Mouse (Mus musculus) yolk sac, embryonic 10.5 days (tissue): ENCODE measurements around the gene Shank2.
A peak's percentile ranks its signal among the peaks of the same experiment; 100 is the strongest.

Source experiments
- DNase-seq: peaks from one replicate; pipeline ENCODE4 v3.0.0-alpha.2; 2017; ENCODE audit warnings: low spot score

The Shank2 gene

DNA sequence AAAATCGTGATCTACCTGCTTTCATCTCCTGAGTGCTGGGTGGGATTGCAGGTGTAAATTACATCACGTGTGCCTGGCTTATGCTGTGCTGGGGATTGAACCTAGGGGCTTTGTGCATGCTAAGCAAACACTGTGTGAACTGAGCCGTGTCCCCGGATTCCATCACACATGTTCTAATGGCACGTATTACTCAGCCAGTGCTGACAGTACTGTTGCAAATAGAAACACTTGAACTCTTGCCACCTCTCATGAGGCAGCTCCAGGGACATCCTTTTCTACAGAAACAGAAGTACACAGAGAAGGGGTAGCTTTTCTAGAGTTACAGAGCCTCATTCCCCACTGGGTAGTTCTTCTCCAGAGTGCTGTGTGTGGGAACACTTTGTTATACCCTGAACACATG is 168.5 kb downstream of the Shank2 start:
- DNase-seq, result no peak

DNA sequence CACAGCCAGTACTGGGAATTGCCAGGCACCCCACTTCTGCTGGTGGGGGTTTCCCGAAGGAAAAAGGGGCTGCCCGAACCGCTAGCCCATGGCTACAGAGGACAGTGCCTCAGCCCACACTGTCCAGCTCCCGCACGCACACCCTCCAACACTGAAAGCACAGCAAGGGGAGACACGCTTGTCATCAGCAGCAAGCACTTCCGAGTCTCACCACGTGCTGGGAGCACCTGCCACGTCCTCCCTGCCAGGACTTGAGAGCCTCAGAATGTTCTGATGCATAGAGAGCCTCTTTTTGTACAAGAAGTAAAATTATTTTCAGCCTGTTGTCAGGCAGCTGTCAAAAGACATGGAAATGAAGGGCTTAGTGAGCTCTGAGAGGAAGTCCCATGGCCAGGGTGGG is 169.0 kb downstream of the Shank2 start:
- no peak for DNase-seq

DNA sequence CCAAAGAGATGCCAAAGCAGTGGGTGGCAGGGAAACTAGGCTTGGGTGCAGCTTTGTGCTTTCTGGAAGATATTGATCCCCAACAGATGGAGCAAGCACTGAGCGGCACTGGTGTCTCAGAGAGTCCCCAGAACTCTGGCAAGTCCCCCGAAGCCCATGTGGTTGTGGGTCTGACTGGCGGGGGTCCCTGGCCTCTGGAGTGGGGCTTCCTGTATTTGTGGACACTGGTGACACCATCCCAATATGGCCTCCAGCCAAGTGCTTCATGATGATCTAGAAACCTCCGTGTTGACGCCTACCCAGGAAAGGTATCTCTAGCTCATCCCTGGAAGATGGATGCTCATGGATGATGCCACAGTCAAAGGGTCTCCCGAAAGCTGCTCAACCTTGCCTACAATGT is 172.1 kb downstream of the Shank2 start:
- no peak for DNase-seq

DNA sequence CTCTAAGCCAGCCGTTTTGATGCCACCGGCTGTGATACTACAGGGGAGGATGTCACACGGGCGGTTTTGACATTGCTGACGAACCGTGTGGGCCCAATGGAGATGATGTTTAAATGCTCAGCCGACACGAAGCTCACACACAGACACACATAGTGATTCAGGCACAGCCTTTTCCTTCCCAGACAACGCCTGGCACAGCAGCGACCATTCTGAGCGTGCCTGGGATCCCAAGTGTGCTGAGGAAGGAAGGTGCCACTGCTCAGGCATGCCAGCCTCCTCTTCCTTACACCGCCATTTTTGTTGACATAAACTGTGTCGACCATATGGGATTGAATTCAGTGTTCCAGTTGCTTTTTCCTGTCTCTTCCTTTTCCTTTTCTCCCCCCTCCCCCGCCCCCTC is 172.6 kb downstream of the Shank2 start:
- no peak for DNase-seq

DNA sequence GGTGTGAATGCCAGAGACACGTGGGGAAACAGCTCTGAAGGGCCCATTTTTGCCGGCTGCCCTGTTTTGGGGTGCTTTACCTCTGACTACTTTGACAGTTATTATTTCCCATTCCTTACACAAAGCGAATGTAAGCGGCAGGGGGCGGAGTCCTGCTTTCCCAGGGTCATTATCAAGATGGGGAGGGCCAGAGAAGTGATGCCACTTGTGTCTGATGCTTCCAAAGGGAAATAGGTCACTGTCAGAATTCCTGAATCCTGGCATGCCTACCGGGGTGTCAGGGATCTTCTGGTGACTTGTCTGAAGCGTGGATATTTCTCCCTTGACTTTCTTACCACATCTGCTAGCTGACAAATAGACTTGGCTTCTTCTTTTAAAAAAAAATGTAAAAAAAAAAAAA is 173.3 kb downstream of the Shank2 start:
- DNase-seq, result no peak

DNA sequence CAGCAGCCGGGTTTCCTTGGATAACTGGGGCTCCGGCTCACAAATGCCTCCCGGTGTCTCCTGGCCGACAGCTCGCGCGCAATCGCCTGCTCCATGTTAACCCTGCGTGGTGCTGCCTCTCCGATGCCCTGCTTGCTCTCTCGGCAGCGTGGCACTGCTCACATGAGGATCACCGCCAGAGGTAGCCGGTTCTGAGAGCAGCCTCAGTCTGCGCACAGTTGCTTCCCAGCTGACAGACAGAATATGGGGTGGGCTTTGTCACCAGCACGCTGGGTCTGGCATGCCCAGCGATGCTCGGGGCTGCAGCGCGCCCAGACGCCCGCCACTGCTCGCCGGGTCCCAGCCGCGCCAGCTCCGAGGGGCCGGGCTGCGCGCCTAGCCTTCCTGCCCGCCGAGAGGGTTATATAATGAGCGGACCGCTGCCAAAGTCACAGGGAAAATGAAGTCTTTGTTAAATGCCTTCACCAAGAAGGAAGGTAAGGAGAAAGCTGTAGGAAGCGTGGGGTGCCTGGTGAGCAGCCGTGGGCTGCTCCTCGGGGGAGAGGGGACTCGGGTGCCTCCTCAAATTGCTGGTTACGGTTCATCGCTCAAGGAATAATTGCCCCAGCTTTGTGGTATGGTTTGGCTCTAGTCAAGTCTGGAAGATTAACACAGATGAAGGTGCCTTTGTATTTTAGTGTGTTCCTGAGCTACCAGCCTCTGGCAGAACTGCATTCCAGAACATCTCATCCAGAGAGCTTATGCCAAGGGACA is 173.9 kb downstream of the Shank2 start:
- no peak for DNase-seq

DNA sequence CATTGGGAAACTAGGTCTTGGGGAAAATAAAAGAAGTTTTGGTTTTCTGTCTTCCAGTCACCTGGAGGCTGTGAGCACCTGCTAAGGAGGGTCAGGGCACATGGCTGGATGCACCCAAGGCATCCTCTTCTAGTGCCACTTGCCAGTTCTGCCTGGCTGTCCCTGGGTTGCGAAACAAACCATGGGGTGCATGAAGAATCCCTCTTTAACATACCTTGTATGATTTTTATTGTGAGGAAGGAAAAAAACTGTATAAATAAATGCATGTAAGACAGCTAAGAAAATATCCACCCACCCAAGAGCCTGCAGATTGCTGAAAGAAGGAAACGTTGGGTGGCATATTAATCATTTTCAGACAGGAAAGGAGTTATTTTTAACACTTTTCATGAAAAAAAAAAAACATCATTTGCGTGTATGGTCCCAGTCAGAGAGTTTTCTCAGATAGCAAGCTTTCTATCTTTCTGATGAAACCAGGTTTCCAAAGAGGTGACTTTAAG is 174.6 kb downstream of the Shank2 start:
- DNase-seq, result no peak

DNA sequence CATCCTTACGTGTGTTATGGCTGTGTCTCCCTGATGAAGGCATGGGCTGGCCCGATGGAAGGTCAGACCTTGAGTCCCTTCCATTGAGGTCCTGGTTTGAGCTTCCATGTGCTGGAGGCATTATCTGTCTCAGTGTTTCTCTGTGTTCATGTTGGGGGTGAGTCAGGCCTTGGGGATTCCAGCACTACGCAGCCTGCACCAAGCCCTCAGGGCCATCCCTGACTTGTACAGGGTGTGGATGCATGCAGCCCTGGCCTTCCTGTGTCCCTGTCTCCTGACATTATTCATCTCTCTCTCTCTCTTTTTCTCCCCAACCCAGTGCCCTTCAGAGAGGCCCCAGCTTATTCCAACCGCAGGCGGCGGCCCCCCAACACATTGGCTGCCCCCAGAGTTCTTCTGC is 177.7 kb downstream of the Shank2 start:
- no peak for DNase-seq

DNA sequence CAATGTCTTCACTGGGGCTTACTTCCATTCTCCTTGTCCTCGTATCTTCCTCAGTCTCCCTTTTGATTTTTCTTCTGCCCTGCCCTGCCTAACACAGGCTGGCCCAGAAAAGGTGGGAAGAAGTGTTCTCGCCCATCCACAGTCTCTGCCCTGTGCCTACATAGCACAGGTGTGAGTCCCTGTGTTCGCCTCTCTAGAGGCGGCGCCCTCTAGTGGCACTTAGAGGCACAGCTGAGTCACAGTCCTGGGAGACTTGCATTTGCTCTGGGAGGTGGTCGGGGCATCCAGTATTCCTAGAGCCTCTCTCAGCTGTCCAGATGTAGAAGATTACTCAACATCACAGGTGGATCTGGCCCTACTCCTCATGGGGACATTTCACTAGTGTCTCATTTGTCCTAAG is 179.2 kb downstream of the Shank2 start:
- DNase-seq, result peak; percentile 12

DNA sequence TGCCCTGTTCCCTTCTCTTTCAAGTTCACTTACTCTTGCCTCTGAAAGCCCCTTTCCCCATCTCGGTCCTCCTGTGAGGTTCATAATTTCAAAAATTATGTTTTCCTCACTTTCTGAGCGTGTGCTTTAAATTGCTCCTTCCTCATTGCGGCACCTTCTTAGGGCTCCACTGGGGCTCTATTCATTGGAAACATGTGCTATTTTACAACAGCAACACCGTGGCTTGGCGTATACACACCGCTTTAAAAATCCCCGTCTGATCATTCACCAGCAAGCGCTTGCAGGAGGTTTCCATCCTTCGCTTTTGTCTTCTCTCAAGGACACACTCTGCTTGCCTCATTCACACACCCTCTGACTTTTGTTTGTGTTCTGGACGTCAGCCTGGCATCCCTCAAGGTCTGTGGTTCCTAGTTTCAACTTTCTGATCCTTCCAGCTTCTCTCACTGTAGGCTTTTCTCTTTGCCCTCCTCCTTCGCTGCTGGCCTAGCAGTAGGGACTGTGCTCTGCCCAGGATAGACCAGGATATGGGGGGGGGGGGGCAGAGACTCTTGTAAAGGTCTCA is 186.2 kb downstream of the Shank2 start:
- no peak for DNase-seq

DNA sequence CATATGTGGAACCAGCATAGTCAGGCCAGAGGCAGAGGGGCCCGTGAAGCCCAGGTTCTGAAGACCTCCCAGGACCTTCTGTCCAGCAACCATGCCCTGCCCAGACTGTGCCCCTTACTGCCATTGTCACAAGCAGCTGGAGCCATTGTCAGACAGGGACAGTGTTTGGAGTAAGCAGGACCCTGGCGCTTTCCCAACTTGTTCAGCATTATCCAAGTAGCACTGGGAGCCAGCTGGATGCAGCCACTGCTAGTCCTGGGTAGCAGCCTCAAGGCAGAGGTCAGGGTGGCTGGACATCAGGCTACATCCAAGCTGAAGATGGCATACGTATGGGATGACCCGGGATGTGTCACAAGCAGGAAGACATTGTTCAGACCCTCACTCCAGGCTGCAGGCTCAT is 187.7 kb downstream of the Shank2 start:
- no peak for DNase-seq

DNA sequence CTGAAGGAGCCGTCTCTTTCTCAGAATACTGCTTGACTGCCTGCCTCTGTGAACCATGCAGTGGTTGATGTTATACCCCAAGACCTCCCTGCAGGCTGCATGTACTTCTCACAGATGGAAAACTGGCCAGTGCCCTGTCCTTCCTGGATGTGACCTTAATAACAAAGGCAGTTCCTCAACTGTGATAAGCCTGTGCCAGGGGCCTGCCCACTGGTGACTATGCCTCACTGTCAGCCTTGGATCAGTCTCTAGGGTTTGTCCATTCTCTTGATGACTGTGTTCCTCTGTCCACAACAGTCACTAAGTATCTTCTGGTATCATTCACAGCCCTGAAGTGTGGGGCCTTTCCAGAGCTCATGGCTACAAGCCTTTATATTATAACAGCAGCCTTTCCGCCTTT is 196.8 kb downstream of the Shank2 start:
- DNase-seq, result no peak

DNA sequence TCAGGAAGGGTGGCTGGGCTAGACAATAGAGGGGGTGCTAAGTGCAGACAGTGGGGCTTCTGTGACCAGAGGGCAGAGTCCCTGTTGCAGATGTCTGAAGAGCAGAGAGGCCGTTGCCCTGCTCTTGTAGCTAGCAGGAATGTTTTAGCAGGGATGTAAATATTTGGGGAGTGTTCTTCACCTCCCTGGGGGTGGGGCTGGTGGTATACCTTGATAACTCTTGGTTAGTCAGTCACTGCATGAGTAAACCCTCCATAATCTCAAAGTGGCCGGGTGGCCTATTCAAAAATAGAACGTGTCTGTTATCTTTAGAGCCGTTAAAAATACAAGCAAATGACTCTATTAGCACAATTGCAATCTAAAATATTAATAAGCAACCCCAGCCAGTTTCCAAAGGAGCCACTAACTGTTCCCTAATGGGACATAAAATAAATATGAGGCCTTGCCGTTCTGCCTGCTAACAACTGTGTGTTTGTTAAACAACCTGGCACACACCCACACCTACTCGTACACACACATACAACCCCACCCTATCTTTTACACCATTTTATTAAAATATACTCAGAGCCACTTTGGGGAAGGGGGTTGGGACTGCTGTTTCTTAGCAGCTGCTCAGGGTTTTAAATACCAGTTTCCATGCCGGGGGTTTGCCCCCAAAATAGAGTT is 200.4 kb downstream of the Shank2 start:
- DNase-seq, result no peak

DNA sequence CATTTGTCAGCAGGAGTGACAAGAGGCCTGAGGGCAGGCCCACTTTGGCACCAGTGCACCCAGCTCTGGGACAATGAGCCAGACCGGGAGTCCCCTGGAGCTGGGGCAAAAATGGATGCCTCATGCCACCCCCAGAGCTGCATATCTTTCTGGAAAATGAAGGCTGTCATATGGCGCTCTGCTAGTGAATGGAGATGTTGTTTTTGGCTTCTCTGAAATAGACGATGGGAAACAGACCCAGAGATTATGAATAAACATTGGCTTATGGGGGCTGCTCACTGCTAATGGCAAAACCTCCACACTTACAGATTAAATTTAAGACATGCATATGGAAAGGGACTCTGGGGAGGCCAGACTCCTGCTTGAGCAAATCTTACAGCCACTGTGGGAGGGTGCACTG is 202.6 kb downstream of the Shank2 start:
- no peak for DNase-seq

DNA sequence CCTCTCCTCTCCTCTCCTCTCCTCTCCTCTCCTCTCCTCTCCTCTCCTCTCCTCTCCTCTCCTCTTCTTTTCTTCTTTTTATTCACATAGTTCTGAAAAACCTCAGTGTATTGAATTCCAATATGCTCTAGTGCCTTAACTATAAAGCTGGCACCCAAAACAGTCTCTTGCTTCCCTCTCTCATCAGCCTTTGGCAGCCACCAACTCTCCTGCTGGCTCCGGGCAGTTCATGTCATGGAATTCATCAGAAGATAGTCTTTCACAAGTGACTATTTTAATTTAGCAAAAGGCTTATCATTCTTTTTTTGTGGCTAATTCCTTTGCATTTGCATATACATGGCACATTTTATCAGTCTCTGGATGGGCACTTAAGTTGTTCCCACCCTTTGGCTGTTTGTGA is 203.4 kb downstream of the Shank2 start:
- DNase-seq, result no peak

DNA sequence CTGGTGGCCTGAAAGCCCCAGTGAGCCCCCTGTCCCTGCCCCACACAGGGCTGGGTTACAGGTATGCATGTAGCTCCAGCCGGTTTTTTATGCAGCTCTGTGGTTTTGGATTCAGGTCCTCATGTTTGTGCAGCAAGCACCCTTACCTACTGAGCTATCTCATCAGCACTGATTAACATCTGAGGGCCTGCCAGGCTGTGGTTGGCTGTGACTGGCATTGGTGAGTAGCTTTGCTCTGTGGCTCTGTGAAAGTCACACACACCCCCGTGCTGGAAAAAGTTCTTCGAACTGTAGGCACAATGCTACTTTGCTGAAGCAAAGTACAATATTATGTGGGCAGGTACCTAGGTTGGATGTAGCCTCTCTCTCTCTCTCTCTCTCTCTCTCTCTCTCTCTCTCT is 204.1 kb downstream of the Shank2 start:
- DNase-seq, result no peak

DNA sequence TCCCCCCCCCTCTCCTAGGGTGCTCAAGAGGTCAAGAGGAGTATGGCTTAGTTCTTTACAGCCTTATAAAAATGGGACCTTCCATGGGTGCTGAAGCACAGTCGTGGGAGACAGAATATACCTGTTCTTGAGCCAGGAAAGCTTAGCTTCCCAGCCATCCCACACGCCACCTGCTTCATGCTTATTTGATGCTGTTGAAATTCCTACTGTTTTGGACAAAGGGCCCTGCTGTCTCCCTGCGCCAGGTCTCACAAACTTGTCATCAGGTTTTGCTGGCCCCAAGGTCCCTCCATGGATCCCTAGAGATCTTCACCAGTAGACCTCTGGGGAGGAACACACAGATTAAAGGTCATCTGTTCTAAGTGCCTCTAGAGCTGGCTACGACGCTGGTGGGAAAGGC is 204.5 kb downstream of the Shank2 start:
- no peak for DNase-seq

DNA sequence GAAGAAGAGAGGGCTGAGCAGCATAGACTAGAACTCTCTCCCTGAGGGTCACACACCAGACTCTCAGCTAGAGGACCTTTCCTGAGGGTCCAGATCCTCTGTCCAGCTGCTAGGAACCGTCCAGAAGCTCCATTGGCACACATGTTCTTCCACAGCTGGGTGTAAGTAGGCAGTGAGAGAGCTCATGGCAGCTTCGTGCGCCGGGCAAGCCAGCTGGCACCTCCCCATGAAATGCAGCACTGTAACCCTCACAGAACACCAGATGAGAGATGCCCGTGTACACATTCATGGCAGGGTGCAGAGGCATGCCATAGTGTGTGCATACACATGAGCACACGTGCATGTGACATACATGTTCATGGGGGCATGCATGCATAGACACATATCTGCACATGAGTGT is 205.4 kb downstream of the Shank2 start:
- DNase-seq, result no peak

DNA sequence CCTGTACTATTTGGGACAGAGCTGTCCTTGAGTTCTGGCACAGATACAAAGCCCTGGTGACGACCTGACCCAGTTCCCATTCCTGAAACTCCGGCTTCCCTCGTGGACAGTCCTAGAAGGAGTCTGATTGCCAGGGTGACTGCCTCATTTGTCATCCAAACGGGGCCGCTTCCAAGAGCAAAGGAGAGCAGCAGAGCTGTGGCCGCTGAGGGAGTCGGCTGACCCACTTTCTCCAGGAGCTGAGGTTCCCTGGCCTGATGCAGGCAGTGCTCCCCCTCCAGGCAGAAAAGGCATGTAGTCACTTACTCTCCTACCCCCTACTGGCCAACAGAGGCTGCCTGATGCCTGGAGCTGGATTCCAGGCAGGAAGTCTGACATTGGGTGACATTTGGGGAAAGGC is 206.1 kb downstream of the Shank2 start:
- no peak for DNase-seq

DNA sequence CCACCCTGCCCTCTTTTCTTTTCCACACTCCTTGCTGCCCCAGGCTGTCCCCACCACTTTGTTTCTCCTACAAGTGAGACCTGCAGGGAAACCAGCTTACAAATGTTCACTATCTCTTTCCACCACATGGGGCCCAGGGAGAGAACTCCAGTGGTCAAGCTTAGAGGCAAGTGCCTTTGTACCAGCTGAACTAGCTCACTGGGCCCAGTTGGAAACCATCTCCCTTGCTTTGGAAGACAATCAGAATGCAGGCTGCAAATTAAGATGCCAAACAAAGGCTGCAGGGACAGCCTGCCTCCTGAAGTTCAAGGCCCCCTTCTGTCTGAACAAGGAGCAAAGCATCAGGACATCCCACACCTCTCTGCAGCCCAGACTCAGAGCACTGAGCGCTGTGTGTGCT is 206.9 kb downstream of the Shank2 start:
- no peak for DNase-seq

DNA sequence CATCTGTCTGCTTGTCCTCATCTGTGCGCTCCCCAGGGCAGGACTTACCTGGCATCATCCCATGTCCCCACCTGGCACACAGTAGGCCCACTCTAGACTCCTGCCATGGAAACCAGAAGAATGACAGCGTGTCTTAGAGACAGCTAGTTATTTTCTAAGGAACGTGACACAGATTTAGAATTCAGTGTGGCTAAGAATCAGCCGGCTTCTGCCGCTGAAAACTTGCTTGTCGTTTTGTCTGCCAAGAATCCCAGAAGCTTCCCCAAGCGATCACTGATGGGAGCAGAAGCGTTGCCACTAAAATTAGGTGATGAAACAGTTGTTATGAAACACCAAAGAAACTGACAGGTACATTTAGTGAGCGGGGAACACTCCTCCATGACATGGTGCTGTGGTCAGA is 208.8 kb downstream of the Shank2 start:
- no peak for DNase-seq

DNA sequence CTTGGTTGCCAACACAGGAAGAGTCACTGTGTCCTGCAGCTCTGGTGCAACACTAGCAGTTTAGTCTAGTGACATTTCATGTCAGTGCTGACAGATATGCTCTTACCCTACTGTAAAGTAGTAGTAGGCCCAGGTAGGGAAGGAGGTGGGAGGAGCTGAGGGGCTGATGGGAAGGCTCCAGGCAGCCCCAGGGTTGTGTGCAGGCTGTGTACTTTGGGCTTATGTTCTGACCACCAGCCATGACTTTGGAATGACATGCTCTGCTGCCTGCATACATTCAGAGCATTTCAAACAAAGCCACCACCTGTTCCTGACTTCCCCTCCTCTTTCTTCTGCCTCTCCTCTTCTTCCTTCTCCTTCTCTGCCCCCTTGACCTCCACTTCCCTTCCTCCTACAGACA is 211.0 kb downstream of the Shank2 start:
- DNase-seq, result no peak

DNA sequence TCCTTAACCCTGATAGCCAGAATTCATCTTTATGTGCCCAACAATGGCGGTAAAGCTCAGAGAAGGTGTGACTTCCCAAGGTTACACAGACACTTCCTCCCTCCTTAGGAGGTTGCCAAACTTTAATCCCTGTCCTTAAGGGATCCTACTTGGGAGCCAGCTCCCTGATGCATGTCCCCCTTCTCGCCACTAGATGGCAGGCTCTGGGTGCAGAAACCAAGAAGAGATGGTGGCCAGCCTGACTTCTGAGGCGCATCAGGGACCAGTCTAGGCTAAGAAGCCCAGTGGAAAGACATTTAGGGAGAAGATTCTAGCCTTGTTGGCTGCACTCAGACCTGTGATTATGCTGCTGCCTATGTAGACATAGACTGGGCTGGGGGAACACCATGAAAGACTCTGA is 215.5 kb downstream of the Shank2 start:
- peak; percentile 13 for DNase-seq

DNA sequence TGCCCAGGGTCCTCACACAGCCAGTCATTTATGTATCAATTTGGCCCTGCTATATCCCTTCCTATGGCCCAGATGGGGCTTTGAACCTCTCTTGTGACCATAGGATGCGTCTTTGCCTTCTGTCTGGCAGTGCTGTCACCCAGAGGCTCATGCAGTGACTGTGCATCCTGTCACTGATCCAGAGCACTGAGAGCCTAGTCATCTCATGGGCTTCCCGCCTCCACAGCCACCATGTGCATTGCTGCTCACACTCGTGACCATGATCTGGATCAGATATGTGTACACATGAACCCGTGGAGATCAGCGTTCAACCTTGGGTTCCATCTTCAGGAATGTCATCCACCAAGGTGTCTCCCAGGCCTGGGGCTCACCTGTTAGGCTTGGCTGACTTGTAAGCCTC is 227.0 kb downstream of the Shank2 start:
- DNase-seq, result no peak
